Mouse (Mus musculus): ENCODE data around the gene Rbm24. TPM values are rescaled to one million over a fixed set of nuclear protein-coding genes. Genes with fewer than 3 reads are reported as not detected.

Gene Rbm24
- 1.3 and 3.5 TPM in 2 replicates for polyA plus RNA-seq (2011; ENCODE audit: insufficient read depth, insufficient read length, low replicate concordance, missing spikeins)

GRCm38 (mm10) chr13:46418141-46418601 is at the start of gene Rbm24:
Gene Rbm24, plus strand, starts transcription at chr13:46418434.
- TF ChIP-seq POLR2A (IDR thresholded peaks at IDR 0.05; ENCODE audit: borderline replicate concordance, control insufficient read depth, low read depth, low read length) (no peak), CTCF (IDR thresholded peaks at IDR 0.05; ENCODE audit: control insufficient read depth, insufficient read depth, low read length) (no peak)
- H3K4me3 ChIP-seq (replicated peaks; ENCODE audit: control insufficient read depth, low read depth, low read length) = peak within 1 kb of the TSS; percentile 53
- WGBS = 2% methylated on average over 40 of the region's 41 CpGs

GRCm38 (mm10) chr13:46372884-46373283 is 45.4 kb upstream of the Rbm24 start:
- Histone ChIP-seq H3K27ac (ENCODE audit: control insufficient read depth, insufficient read depth, low read depth, low read length, poor library complexity) (no peak overlapping the region), H3K4me1 (ENCODE audit: control insufficient read depth, insufficient read depth, low read length) (no peaks in the 10 kb centered on the region), H3K4me3 (replicated peaks; ENCODE audit: control insufficient read depth, low read depth, low read length) (no peak overlapping the region)
- TF ChIP-seq POLR2A (IDR thresholded peaks at IDR 0.05; ENCODE audit: borderline replicate concordance, control insufficient read depth, low read depth, low read length) = no peak
- WGBS = 68% methylated on average over 7 of the region's 7 CpGs

More at GRCm38 (mm10) chr13:46418141-46418601, at the start of gene Rbm24:
- Histone ChIP-seq H3K4me1 (ENCODE audit: control insufficient read depth, insufficient read depth, low read length) (no peaks in the 10 kb centered on the region), H3K27ac (ENCODE audit: control insufficient read depth, insufficient read depth, low read depth, low read length, poor library complexity) (peak within 1 kb of the TSS; percentile 39)

- Histone ChIP-seq H3K4me1 (ENCODE audit: control insufficient read depth, insufficient read depth, low read length) (no peaks in the 10 kb centered on the region), H3K27ac (ENCODE audit: control insufficient read depth, insufficient read depth, low read depth, low read length, poor library complexity) (no peak overlapping the region), H3K4me3 (replicated peaks; ENCODE audit: control insufficient read depth, low read depth, low read length) (no peak overlapping the region)
- 88% methylated on average over 1 of the region's 1 CpGs for WGBS
- TF ChIP-seq CTCF (IDR thresholded peaks at IDR 0.05; ENCODE audit: control insufficient read depth, insufficient read depth, low read length) = no peak
- no peak for TF ChIP-seq POLR2A (IDR thresholded peaks at IDR 0.05; ENCODE audit: borderline replicate concordance, control insufficient read depth, low read depth, low read length)
Observed at GRCm38 (mm10) chr13:46375371-46375770, 42.9 kb upstream of the Rbm24 start.

GRCm38 (mm10) chr13:46387396-46387795 is 30.8 kb upstream of the Rbm24 start:
- WGBS = 88% methylated on average over 8 of the region's 8 CpGs
- TF ChIP-seq CTCF (IDR thresholded peaks at IDR 0.05; ENCODE audit: control insufficient read depth, insufficient read depth, low read length) (no peak), POLR2A (IDR thresholded peaks at IDR 0.05; ENCODE audit: borderline replicate concordance, control insufficient read depth, low read depth, low read length) (no peak)

GRCm38 (mm10) chr13:46391654-46392053 is 26.6 kb upstream of the Rbm24 start:
- Histone ChIP-seq H3K27ac (ENCODE audit: control insufficient read depth, insufficient read depth, low read depth, low read length, poor library complexity) (no peak overlapping the region), H3K4me1 (ENCODE audit: control insufficient read depth, insufficient read depth, low read length) (no peaks in the 10 kb centered on the region), H3K4me3 (replicated peaks; ENCODE audit: control insufficient read depth, low read depth, low read length) (no peak overlapping the region)
- WGBS = 67% methylated on average over 1 of the region's 1 CpGs
- TF ChIP-seq CTCF (IDR thresholded peaks at IDR 0.05; ENCODE audit: control insufficient read depth, insufficient read depth, low read length) (no peak), POLR2A (IDR thresholded peaks at IDR 0.05; ENCODE audit: borderline replicate concordance, control insufficient read depth, low read depth, low read length) (no peak)

More at GRCm38 (mm10) chr13:46387396-46387795, 30.8 kb upstream of the Rbm24 start:
- no peak overlapping the region for H3K27ac ChIP-seq (ENCODE audit: control insufficient read depth, insufficient read depth, low read depth, low read length, poor library complexity)
- no peak overlapping the region for H3K4me3 ChIP-seq (replicated peaks; ENCODE audit: control insufficient read depth, low read depth, low read length)
- H3K4me1 ChIP-seq (ENCODE audit: control insufficient read depth, insufficient read depth, low read length) = no peaks in the 10 kb centered on the region

GRCm38 (mm10) chr13:46392893-46393292 is 25.3 kb upstream of the Rbm24 start:
- H3K27ac ChIP-seq (ENCODE audit: control insufficient read depth, insufficient read depth, low read depth, low read length, poor library complexity) = no peak overlapping the region
- WGBS = 29% methylated on average over 4 of the region's 4 CpGs
- TF ChIP-seq POLR2A (IDR thresholded peaks at IDR 0.05; ENCODE audit: borderline replicate concordance, control insufficient read depth, low read depth, low read length) (no peak), CTCF (IDR thresholded peaks at IDR 0.05; ENCODE audit: control insufficient read depth, insufficient read depth, low read length) (no peak)
- no peaks in the 10 kb centered on the region for H3K4me1 ChIP-seq (ENCODE audit: control insufficient read depth, insufficient read depth, low read length)
- no peak overlapping the region for H3K4me3 ChIP-seq (replicated peaks; ENCODE audit: control insufficient read depth, low read depth, low read length)

GRCm38 (mm10) chr13:46393936-46394335 is 24.3 kb upstream of the Rbm24 start:
- H3K4me3 ChIP-seq (replicated peaks; ENCODE audit: control insufficient read depth, low read depth, low read length) = no peak overlapping the region
- no peak for TF ChIP-seq POLR2A (IDR thresholded peaks at IDR 0.05; ENCODE audit: borderline replicate concordance, control insufficient read depth, low read depth, low read length)
- no peak for TF ChIP-seq CTCF (IDR thresholded peaks at IDR 0.05; ENCODE audit: control insufficient read depth, insufficient read depth, low read length)
- H3K27ac ChIP-seq (ENCODE audit: control insufficient read depth, insufficient read depth, low read depth, low read length, poor library complexity) = no peak overlapping the region
- no peaks in the 10 kb centered on the region for H3K4me1 ChIP-seq (ENCODE audit: control insufficient read depth, insufficient read depth, low read length)
- 81% methylated on average over 2 of the region's 2 CpGs for WGBS

- Histone ChIP-seq H3K27ac (ENCODE audit: control insufficient read depth, insufficient read depth, low read depth, low read length, poor library complexity) (no peak overlapping the region), H3K4me3 (replicated peaks; ENCODE audit: control insufficient read depth, low read depth, low read length) (no peak overlapping the region), H3K4me1 (ENCODE audit: control insufficient read depth, insufficient read depth, low read length) (no peaks in the 10 kb centered on the region)
- TF ChIP-seq POLR2A (IDR thresholded peaks at IDR 0.05; ENCODE audit: borderline replicate concordance, control insufficient read depth, low read depth, low read length) (no peak), CTCF (IDR thresholded peaks at IDR 0.05; ENCODE audit: control insufficient read depth, insufficient read depth, low read length) (no peak)
- 18% methylated on average over 3 of the region's 3 CpGs for WGBS
Observed at GRCm38 (mm10) chr13:46397235-46397634, 21.0 kb upstream of the Rbm24 start.

GRCm38 (mm10) chr13:46407151-46407550 is 11.1 kb upstream of the Rbm24 start:
- TF ChIP-seq CTCF (IDR thresholded peaks at IDR 0.05; ENCODE audit: control insufficient read depth, insufficient read depth, low read length) = no peak
- TF ChIP-seq POLR2A (IDR thresholded peaks at IDR 0.05; ENCODE audit: borderline replicate concordance, control insufficient read depth, low read depth, low read length) = no peak
- 93% methylated on average over 1 of the region's 1 CpGs for WGBS
- H3K4me1 ChIP-seq (ENCODE audit: control insufficient read depth, insufficient read depth, low read length) = no peaks in the 10 kb centered on the region
- no peak overlapping the region for H3K4me3 ChIP-seq (replicated peaks; ENCODE audit: control insufficient read depth, low read depth, low read length)
- H3K27ac ChIP-seq (ENCODE audit: control insufficient read depth, insufficient read depth, low read depth, low read length, poor library complexity) = no peak overlapping the region

All from bone marrow, adult 2 months (tissue).